ENCODE assay signal across 8 mouse cellular contexts in the genomic region with DNA sequence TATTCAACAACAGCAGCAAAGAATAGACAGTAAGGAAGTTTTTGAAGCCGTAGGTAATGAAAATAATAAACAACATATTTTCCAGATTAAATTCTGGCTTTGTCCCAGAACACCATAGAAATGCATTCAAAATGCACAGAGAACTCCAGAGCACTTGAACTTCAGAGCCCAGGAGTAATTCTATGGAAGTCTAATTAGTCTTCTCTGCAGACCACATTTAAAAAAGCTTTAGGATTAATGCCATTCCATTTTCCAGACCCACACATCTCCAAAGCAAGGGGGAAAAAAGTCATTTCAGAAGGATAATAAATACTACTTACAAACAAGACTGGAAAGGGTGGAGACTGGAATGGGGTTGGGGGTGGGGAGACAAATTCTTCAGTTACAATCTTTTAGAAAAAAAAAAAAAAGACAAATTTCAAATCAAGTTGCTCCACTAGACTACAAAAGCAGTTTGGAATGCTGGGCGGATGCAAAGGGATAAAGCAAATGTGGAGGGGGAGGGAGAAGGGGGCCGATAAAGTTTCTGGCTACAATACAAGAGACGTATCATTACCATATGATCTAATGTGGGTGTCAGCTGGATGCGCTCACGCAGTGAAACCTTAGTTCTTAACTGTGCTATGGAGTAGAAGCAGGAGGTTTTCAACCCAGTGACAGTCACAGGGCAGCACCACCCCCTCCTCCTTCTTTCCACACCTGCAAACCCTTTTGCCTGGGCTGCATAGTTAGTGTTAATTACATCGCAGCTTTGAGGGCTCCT. TPM values are rescaled to one million over a fixed set of nuclear protein-coding genes. Genes with fewer than 3 reads are reported as not detected.
DNase-seq lines count a peak whose midpoint lies in the region; ATAC-seq lines count a peak whose summit lies in the region.

Dcn (plus strand) TSS at position 606 of the 763 bp plus-strand sequence.

- H3K36me3 ChIP-seq in hindbrain, embryonic 11.5 days (ENCODE audit: control insufficient read depth, insufficient read depth, low read length) = no peaks in the 10 kb centered on the region
- H3K36me3 ChIP-seq in midbrain, embryonic 11.5 days (ENCODE audit: control insufficient read depth, insufficient read depth, low read length) = no peaks in the 10 kb centered on the region

- H3K27ac ChIP-seq in hindbrain, embryonic 11.5 days (ENCODE audit: low read depth, low read length) = no peak within 1 kb of the TSS
- no peak within 1 kb of the TSS for H3K27ac ChIP-seq in midbrain, embryonic 11.5 days (ENCODE audit: low read depth, low read length)

- 11% methylated on average over 7 of the region's 7 CpGs for WGBS in hindbrain, embryonic 11.5 days
- 11% methylated on average over 7 of the region's 7 CpGs for WGBS in midbrain, embryonic 11.5 days

- H3K4me1 ChIP-seq in hindbrain, embryonic 11.5 days (replicated peaks; ENCODE audit: control insufficient read depth, insufficient read depth, low read length) = no peaks in the 10 kb centered on the region
- H3K4me1 ChIP-seq in midbrain, embryonic 11.5 days (ENCODE audit: control insufficient read depth, insufficient read depth, low read length) = peaks cover 14% of the 10 kb centered on the region

- DNase-seq in urinary bladder, adult 2 months (ENCODE audit: low spot score) = no peak
- DNase-seq in urinary bladder, postnatal 10 days (ENCODE audit: low spot score) = no peak
- DNase-seq in forelimb bud, embryonic 11.5 days (ENCODE audit: low read depth, low spot score) = peak; percentile 52
- DNase-seq in hindbrain, embryonic 11.5 days (ENCODE audit: low spot score) = peak; percentile 13
- no peak for DNase-seq in left cerebral cortex, postnatal 10 days (ENCODE audit: extremely low spot score in 1 of 2, low spot score in 2 of 2)
- peak; percentile 89 for DNase-seq in midbrain, embryonic 11.5 days (ENCODE audit: low spot score, missing footprints)
- no peak for DNase-seq in frontal cortex, postnatal 10 days (ENCODE audit: low spot score in 2 of 2)
- no peak for DNase-seq in natural killer cell, adult 2 months (ENCODE audit: low spot score in 2 of 2)

- intact Hi-C loops in left cerebral cortex, postnatal 10 days (cut with DNase I) = no loop called here

- no peak within 1 kb of the TSS for H3K4me3 ChIP-seq in hindbrain, embryonic 11.5 days (ENCODE audit: low read depth, low read length)
- no peak within 1 kb of the TSS for H3K4me3 ChIP-seq in midbrain, embryonic 11.5 days (ENCODE audit: low read depth, low read length)

- no peaks in the 10 kb centered on the region for H3K27me3 ChIP-seq in hindbrain, embryonic 11.5 days (ENCODE audit: control insufficient read depth, insufficient read depth, low read length)
- no peaks in the 10 kb centered on the region for H3K27me3 ChIP-seq in midbrain, embryonic 11.5 days (ENCODE audit: control insufficient read depth, insufficient read depth, low read length)

- no peak within 1 kb of the TSS for H3K9ac ChIP-seq in hindbrain, embryonic 11.5 days (ENCODE audit: low read depth, low read length)
- H3K9ac ChIP-seq in midbrain, embryonic 11.5 days (ENCODE audit: low read length) = no peak within 1 kb of the TSS

- H3K9me3 ChIP-seq in hindbrain, embryonic 11.5 days (ENCODE audit: control insufficient read depth, low read length) = no peaks in the 10 kb centered on the region
- no peaks in the 10 kb centered on the region for H3K9me3 ChIP-seq in midbrain, embryonic 11.5 days (ENCODE audit: control insufficient read depth, low read length)

- ATAC-seq in hindbrain, embryonic 11.5 days (ENCODE audit: low FRiP score) = no peak
- ATAC-seq in midbrain, embryonic 11.5 days (ENCODE audit: low FRiP score) = peak; percentile 78

- no peak within 1 kb of the TSS for H3K4me2 ChIP-seq in hindbrain, embryonic 11.5 days (replicated peaks; ENCODE audit: low read depth, low read length)
- peak within 1 kb of the TSS; percentile 34 for H3K4me2 ChIP-seq in midbrain, embryonic 11.5 days

RNA-seq across cellular contexts. Expression of gene Dcn, which starts in this region (rescaled TPM):
- polyA plus RNA-seq in urinary bladder, adult 2 months (2012; rRNA removed) = 3,510 and 3,693 TPM in 2 replicates
- polyA plus RNA-seq in hindbrain, embryonic 11.5 days (2014; fragmentation: Nextera tagmentation; extraction: Ambion mirVana) = 17.1 and 37.0 TPM in 2 replicates
- 10 to 100 TPM; 24.6 to 33.5 TPM for total RNA-seq in left cerebral cortex, postnatal 10 days (2021)
- polyA plus RNA-seq in midbrain, embryonic 11.5 days (2014; fragmentation: Nextera tagmentation; extraction: Ambion mirVana) = 26.2 and 30.6 TPM in 2 replicates

Comparison
In these comparisons a context has a peak if more than half of its experiments do, and no peak if none do; other contexts are left out.
1. RNA of gene Dcn (polyA plus RNA-seq): 3,510 to 3,693 TPM in urinary bladder, adult 2 months; 17.1 to 37.0 TPM in hindbrain, embryonic 11.5 days and 26.2 to 30.6 TPM in midbrain, embryonic 11.5 days; every median in the first group is over 10 times any median in the second.
2. DNase-seq: peak in forelimb bud, embryonic 11.5 days (single experiment), hindbrain, embryonic 11.5 days (single experiment) and midbrain, embryonic 11.5 days (single experiment); none in urinary bladder, adult 2 months (single experiment), urinary bladder, postnatal 10 days (single experiment), left cerebral cortex, postnatal 10 days (0 of 2), frontal cortex, postnatal 10 days (0 of 2) and natural killer cell, adult 2 months (0 of 2).